Comparison of ENCODE assay signal across 8 mouse cellular contexts in the genomic region with DNA sequence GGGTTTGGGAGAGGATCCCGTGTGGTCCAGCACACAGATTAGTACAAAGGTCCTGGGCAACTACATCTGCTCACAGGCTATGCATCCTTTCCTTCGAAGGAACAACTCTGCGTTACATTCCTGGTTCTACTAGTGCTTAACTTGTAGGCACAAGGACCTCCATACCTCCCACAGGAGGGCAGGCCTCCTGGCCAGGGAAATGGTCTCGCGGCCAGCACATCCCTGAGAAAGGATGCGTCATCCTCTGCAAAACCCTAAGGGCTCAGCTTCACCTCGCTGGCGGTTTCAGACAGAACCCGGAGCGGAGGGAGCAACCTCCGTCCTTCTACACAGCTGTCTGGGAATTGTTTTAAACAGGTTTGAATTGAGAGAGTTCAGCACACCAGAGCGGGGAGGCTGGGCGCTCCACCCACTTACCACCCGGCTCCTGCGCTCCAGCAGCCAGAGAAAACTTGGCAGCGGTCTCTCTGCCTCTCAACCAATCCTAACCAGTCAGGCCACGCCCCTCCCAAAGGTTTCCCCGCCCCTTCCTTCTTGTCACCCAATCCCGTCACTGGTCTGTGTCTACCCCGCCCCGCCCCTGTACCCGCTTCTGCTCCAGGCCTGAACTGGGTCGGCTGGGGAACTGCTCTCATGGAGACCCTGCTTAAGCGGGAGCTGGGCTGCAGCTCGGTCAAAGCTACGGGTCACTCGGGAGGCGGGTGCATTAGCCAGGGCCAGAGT. TPM values are rescaled to one million over a fixed set of nuclear protein-coding genes. Genes with fewer than 3 reads are reported as not detected.
A peak's percentile ranks its signal among the peaks of the same experiment; 100 is the strongest.
DNase-seq lines count a peak whose midpoint lies in the region; ATAC-seq lines count a peak whose summit lies in the region.

Gene Fn3krp, plus strand, starts transcription at position 572 of the 723 bp plus-strand sequence.

- H3K27ac ChIP-seq in lung, embryonic 16.5 days (ENCODE audit: low read length), result peak within 1 kb of the TSS; percentile 67

- ATAC-seq in hematopoietic stem cell, adult 5-6 weeks (replicated peaks in 1 of 2; ENCODE audit: insufficient read depth in 1 of 2, low FRiP score in 2 of 2, low TSS enrichment in 1 of 2, low read depth in 1 of 2, poor library complexity in 2 of 2, severe bottlenecking in 2 of 2), result peak; percentile 97 to 99
- ATAC-seq in lung, embryonic 16.5 days (ENCODE audit: low read depth), result peak; percentile 100

- H3K36me3 ChIP-seq in lung, embryonic 16.5 days (ENCODE audit: control insufficient read depth, insufficient read depth, low read length), result no peaks in the 10 kb centered on the region

- DNase-seq in MEL-GATA-1-ER (ENCODE audit: extremely low read depth, low read depth), result peak; percentile 95
- peak; percentile 100 for DNase-seq in cerebellum, adult 8-10 months
- peak; percentile 96 for DNase-seq in forelimb bud, embryonic 11.5 days (ENCODE audit: low read depth, low spot score)
- DNase-seq in layer of hippocampus, adult 9-10 months (ENCODE audit: low spot score), result peak; percentile 99
- DNase-seq in ovary, postnatal 10 days (ENCODE audit: low spot score), result peak; percentile 92
- peak; percentile 98 to 99 for DNase-seq in thymus, postnatal 10 days (ENCODE audit: low spot score in 2 of 2)

- no peaks in the 10 kb centered on the region for H3K27me3 ChIP-seq in lung, embryonic 16.5 days (ENCODE audit: control insufficient read depth, insufficient read depth, low read depth, low read length)

- H3K4me2 ChIP-seq in lung, embryonic 16.5 days (ENCODE audit: low read depth, low read length), result peak within 1 kb of the TSS; percentile 90

- H3K4me1 ChIP-seq in lung, embryonic 16.5 days (replicated peaks; ENCODE audit: control insufficient read depth, insufficient read depth, low read length), result peaks cover 10% of the 10 kb centered on the region

- no peaks in the 10 kb centered on the region for H3K9me3 ChIP-seq in lung, embryonic 16.5 days (ENCODE audit: control insufficient read depth, low read length)

- under 1% methylated on average over 28 of the region's 28 CpGs for WGBS in lung, embryonic 16.5 days

- peak within 1 kb of the TSS; percentile 82 for H3K4me3 ChIP-seq in lung, embryonic 16.5 days (ENCODE audit: low read length)

- peak within 1 kb of the TSS; percentile 84 for H3K9ac ChIP-seq in lung, embryonic 16.5 days (ENCODE audit: low read length)

RNA-seq across cellular contexts. Expression of gene Fn3krp, which starts in this region (rescaled TPM):
- total RNA-seq in hematopoietic stem cell, adult 5-6 weeks (2017), result 14.4 and 26.5 TPM in 2 replicates
- 6.7 and 9.3 TPM in 2 replicates for polyA plus RNA-seq in lung, embryonic 16.5 days (2015; fragmentation: Nextera tagmentation; extraction: Ambion mirVana)

Comparison
In these comparisons a context has a peak if more than half of its experiments do, and no peak if none do; other contexts are left out.
1. Peak in every context shown above with its lines: DNase-seq, ATAC-seq, H3K4me3 ChIP-seq and H3K27ac ChIP-seq.